Mouse (Mus musculus): Measurements from ENCODE around the gene Dapk2. TPM values are rescaled to one million over a fixed set of nuclear protein-coding genes. Genes with fewer than 3 reads are reported as not detected.

Dapk2 gene
- polyA plus RNA-seq, 1 experiment from 2014 or later, result 0.78 TPM

DNA sequence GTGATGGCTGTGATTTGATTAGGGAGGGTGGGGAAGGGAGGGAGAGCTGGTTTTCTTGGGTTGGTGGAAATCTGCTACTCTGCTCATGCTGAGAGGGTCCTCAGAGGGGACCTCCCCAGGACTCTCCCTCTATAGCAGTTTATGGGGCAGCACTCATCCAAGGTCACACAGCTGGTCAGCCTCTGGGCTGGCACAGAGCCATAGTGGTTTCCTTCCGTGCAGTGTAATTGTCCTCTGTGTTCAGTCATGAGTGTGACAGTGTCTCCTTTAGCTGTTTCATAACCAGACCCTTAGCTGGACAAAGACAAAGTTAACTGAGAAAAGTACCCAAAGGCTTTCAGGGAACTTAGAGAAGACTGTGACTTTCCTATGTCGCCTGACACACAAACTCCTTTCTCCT, 103.7 kb downstream of the Dapk2 start:
- H3K9me3 ChIP-seq (ENCODE audit: control insufficient read depth, low read length), result no peaks in the 10 kb centered on the region
- H3K36me3 ChIP-seq (ENCODE audit: control insufficient read depth, insufficient read depth, low read length), result no peaks in the 10 kb centered on the region
- no peak for DNase-seq
- WGBS, result 79% methylated on average over 2 of the region's 2 CpGs
- H3K4me1 ChIP-seq (ENCODE audit: control insufficient read depth, insufficient read depth, low read length), result no peaks in the 10 kb centered on the region
- H3K27me3 ChIP-seq (ENCODE audit: control insufficient read depth, insufficient read depth, low read length), result no peaks in the 10 kb centered on the region
- H3K27ac ChIP-seq (replicated peaks; ENCODE audit: low read depth, low read length), result no peak overlapping the region
- no peak overlapping the region for H3K4me3 ChIP-seq (replicated peaks; ENCODE audit: low read depth, low read length)
- H3K4me2 ChIP-seq (ENCODE audit: low read length), result no peak overlapping the region
- no peak overlapping the region for H3K9ac ChIP-seq (replicated peaks; ENCODE audit: low read length)
- no peak for ATAC-seq (ENCODE audit: low FRiP score, low TSS enrichment)

DNA sequence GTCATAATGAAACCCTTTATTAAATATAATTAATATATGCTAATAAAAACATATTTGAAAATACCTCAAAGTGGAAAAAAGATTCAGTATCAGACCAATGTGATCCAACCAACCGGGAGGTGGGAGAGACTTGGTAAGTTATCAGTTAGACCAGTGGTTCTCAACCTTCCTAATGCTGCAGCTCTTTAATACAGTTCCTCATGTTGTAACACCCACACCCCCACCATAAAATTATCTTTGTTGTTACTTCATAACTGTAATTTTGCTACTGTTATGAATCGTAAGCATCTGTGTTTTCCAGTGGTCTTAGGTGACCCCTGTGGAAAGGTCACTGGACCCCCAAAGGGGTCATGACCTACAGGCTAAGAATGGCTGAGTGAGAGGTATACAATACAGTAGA, 105.7 kb downstream of the Dapk2 start:
- H3K4me3 ChIP-seq (replicated peaks; ENCODE audit: low read depth, low read length), result no peak overlapping the region
- H3K27me3 ChIP-seq (ENCODE audit: control insufficient read depth, insufficient read depth, low read length), result no peaks in the 10 kb centered on the region
- H3K9ac ChIP-seq (replicated peaks; ENCODE audit: low read length), result no peak overlapping the region
- ATAC-seq (ENCODE audit: low FRiP score, low TSS enrichment), result no peak
- DNase-seq, result no peak
- WGBS, result 92% methylated on average over 2 of the region's 2 CpGs
- no peaks in the 10 kb centered on the region for H3K4me1 ChIP-seq (ENCODE audit: control insufficient read depth, insufficient read depth, low read length)
- H3K27ac ChIP-seq (replicated peaks; ENCODE audit: low read depth, low read length), result no peak overlapping the region
- no peaks in the 10 kb centered on the region for H3K9me3 ChIP-seq (ENCODE audit: control insufficient read depth, low read length)
- H3K36me3 ChIP-seq (ENCODE audit: control insufficient read depth, insufficient read depth, low read length), result no peaks in the 10 kb centered on the region
- H3K4me2 ChIP-seq (ENCODE audit: low read length), result no peak overlapping the region

DNA sequence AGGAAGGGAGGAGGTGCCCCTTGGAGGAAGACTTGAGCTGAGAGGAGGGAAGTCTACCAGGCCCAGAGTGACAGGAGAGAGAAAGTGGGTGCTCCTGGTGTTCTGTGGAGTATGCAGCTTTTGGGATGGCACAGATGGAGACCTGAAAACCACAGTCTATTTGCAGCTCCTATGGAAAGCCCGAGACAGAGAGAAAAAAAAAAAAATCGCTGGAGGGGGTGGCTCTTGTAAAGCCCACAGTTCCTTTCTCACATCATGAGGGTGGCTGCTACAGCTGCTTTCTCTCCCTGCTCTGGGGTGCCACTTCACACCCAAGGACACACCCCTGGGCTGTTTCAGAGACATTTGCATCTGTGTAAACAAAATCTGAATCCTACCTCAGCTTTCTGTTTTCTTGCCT, 107.6 kb downstream of the Dapk2 start:
- DNase-seq, result no peak
- Histone ChIP-seq H3K36me3 (ENCODE audit: control insufficient read depth, insufficient read depth, low read length) (no peaks in the 10 kb centered on the region), H3K27me3 (ENCODE audit: control insufficient read depth, insufficient read depth, low read length) (no peaks in the 10 kb centered on the region), H3K4me2 (ENCODE audit: low read length) (no peak overlapping the region), H3K27ac (replicated peaks; ENCODE audit: low read depth, low read length) (no peak overlapping the region), H3K4me3 (replicated peaks; ENCODE audit: low read depth, low read length) (no peak overlapping the region), H3K4me1 (ENCODE audit: control insufficient read depth, insufficient read depth, low read length) (no peaks in the 10 kb centered on the region), H3K9me3 (ENCODE audit: control insufficient read depth, low read length) (no peaks in the 10 kb centered on the region), H3K9ac (replicated peaks; ENCODE audit: low read length) (no peak overlapping the region)
- 66% methylated on average over 2 of the region's 2 CpGs for WGBS
- no peak for ATAC-seq (ENCODE audit: low FRiP score, low TSS enrichment)

DNA sequence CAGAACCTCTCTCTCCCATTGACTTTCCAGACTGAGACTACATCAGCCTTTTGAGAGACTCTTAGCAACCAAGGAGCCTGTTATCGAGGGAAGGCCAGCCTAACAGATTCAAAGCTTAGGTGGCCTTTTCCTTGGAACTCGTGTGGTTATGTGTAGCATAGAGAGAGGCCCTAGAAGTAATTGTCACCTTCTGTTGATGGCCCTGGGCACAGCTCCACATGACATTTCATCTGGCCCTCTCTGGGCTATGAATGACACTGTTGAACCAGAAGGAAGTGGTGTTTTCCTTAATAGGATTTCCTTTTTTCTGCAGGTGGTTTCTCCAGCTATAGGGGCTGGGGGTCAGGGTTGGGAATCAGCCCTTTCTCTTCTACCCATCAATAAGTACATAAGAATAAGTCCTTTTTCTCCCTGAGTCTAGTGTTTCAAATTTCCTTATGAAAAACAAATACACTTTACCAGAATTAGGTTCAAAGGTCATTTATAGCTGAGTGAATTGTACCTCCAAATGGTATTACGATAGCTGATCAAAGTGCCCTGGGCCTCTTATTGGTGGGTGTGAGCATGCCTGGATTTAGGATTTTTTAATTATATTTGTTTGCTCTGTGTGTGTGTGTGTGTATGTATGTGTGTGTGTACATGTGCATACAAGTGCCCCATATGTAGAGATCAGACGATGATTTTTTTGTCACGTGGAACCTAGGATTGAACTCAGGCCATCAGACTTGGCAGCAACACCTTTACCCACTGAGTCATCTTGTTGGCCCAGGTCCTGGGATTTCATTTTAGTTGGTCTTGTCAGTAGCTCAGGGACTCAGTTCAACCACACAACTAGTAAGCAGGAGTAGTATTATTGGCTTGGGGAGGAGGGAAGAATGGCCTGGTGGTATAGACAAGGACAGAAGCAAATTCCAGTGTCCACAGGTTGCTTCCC, 108.5 kb downstream of the Dapk2 start:
- Histone ChIP-seq H3K27ac (replicated peaks; ENCODE audit: low read depth, low read length) (no peak overlapping the region), H3K9ac (replicated peaks; ENCODE audit: low read length) (no peak overlapping the region), H3K4me2 (ENCODE audit: low read length) (no peak overlapping the region), H3K9me3 (ENCODE audit: control insufficient read depth, low read length) (no peaks in the 10 kb centered on the region), H3K36me3 (ENCODE audit: control insufficient read depth, insufficient read depth, low read length) (no peaks in the 10 kb centered on the region), H3K27me3 (ENCODE audit: control insufficient read depth, insufficient read depth, low read length) (no peaks in the 10 kb centered on the region), H3K4me3 (replicated peaks; ENCODE audit: low read depth, low read length) (no peak overlapping the region), H3K4me1 (ENCODE audit: control insufficient read depth, insufficient read depth, low read length) (no peaks in the 10 kb centered on the region)
- DNase-seq (no peak), ATAC-seq (ENCODE audit: low FRiP score, low TSS enrichment) (no peak)
- WGBS, result 74% methylated on average over 5 of the region's 5 CpGs

DNA sequence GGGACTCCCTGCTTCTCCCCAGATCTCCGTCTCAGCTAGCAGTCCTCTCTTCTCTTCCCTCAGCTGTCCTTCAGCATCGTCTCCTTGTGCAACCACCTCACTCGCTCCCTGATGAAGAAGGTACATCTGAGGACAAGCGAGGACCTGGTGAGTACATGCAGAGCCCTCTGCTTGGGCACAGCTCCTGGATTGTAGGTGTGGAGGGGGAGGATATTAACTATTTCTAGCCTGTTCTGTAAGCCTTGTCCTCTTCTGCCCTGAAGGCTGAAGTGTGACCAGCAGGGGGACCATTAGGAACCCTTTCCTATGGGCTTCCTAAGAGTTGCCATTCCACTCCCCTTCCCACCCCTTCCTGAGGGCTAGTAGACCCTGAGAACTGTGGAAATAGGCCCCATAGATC, 110.8 kb downstream of the Dapk2 start:
- no peak overlapping the region for H3K4me2 ChIP-seq (ENCODE audit: low read length)
- H3K27me3 ChIP-seq (ENCODE audit: control insufficient read depth, insufficient read depth, low read length), result no peaks in the 10 kb centered on the region
- H3K9me3 ChIP-seq (ENCODE audit: control insufficient read depth, low read length), result no peaks in the 10 kb centered on the region
- DNase-seq (no peak), ATAC-seq (ENCODE audit: low FRiP score, low TSS enrichment) (no peak)
- no peak overlapping the region for H3K9ac ChIP-seq (replicated peaks; ENCODE audit: low read length)
- H3K4me1 ChIP-seq (ENCODE audit: control insufficient read depth, insufficient read depth, low read length), result no peaks in the 10 kb centered on the region
- H3K27ac ChIP-seq (replicated peaks; ENCODE audit: low read depth, low read length), result no peak overlapping the region
- no peaks in the 10 kb centered on the region for H3K36me3 ChIP-seq (ENCODE audit: control insufficient read depth, insufficient read depth, low read length)
- H3K4me3 ChIP-seq (replicated peaks; ENCODE audit: low read depth, low read length), result no peak overlapping the region
- 72% methylated on average over 4 of the region's 4 CpGs for WGBS

DNA sequence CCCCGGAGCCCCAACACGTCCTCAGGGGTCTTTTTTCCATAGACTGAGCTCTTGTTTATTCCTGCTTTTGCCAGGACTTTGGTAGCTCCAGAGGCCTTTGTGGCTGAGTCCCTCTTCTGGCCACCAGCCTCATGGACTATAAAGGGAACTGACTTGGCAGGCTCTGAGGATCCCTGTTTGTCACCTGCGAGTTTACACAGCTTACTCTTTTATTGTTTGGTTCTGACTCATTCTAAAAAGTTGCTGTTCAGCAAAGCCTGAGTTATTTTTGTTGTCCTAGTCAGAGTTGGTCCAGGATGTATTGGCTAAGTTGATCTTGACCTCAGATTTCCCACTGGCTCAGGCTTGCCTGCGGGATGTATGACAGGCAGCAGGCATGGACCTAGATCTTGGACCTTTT, 112.0 kb downstream of the Dapk2 start:
- no peak overlapping the region for H3K27ac ChIP-seq (replicated peaks; ENCODE audit: low read depth, low read length)
- no peak overlapping the region for H3K4me3 ChIP-seq (replicated peaks; ENCODE audit: low read depth, low read length)
- 87% methylated on average over 4 of the region's 4 CpGs for WGBS
- ATAC-seq (ENCODE audit: low FRiP score, low TSS enrichment), result no peak
- no peaks in the 10 kb centered on the region for H3K36me3 ChIP-seq (ENCODE audit: control insufficient read depth, insufficient read depth, low read length)
- no peaks in the 10 kb centered on the region for H3K27me3 ChIP-seq (ENCODE audit: control insufficient read depth, insufficient read depth, low read length)
- H3K9me3 ChIP-seq (ENCODE audit: control insufficient read depth, low read length), result no peaks in the 10 kb centered on the region
- H3K9ac ChIP-seq (replicated peaks; ENCODE audit: low read length), result no peak overlapping the region
- peaks cover 7% of the 10 kb centered on the region; the same call in 1 of the 2 replicates for H3K4me1 ChIP-seq (ENCODE audit: control insufficient read depth, insufficient read depth, low read length)
- no peak for DNase-seq
- no peak overlapping the region for H3K4me2 ChIP-seq (ENCODE audit: low read length)

DNA sequence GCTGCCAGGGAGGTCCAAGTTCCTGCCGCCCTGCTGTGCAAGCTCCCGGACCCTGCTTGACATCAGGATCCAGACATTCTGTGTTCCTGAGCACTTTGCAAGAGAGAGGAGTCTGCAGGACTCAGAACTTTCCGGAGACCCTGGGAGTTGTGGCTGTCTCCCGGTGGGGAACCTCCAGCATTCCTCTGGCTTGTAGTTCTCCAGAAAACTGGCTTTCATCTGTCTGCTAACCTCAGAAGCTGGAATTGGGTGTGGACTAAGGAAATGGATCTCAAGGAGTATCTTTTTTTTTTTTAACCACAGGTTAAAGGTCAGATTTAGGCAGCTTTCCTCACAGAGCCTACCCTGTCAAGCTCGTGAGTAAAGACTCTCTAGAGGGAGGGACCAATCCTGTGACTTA, 113.7 kb downstream of the Dapk2 start:
- Histone ChIP-seq H3K27ac (replicated peaks; ENCODE audit: low read depth, low read length) (no peak overlapping the region), H3K9ac (replicated peaks; ENCODE audit: low read length) (no peak overlapping the region), H3K27me3 (ENCODE audit: control insufficient read depth, insufficient read depth, low read length) (no peaks in the 10 kb centered on the region), H3K9me3 (ENCODE audit: control insufficient read depth, low read length) (no peaks in the 10 kb centered on the region), H3K4me3 (replicated peaks; ENCODE audit: low read depth, low read length) (no peak overlapping the region), H3K4me1 (ENCODE audit: control insufficient read depth, insufficient read depth, low read length) (peaks cover 17% of the 10 kb centered on the region), H3K4me2 (ENCODE audit: low read length) (no peak overlapping the region), H3K36me3 (ENCODE audit: control insufficient read depth, insufficient read depth, low read length) (no peaks in the 10 kb centered on the region)
- DNase-seq, result no peak
- 52% methylated on average over 5 of the region's 5 CpGs for WGBS
- no peak for ATAC-seq (ENCODE audit: low FRiP score, low TSS enrichment)

DNA sequence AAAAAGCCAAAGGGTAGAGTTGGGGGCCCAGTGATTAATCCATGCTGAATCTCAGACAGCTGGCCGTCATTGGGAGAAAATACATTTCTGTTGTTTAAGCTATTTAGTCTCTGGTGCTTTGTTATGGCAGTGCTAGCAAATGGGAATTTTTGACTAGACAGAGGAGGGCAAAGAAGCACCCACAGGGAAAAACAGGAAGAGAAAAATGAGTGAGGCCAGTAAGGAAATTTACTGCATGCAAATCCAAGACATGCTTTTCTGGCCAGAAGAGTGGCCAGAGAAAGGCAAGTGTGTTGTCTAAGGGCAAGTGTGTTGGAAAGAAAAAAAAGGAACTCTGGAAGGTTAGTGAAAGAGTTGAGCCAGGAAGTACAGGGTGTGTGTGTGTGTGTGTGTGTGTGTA, 115.6 kb downstream of the Dapk2 start:
- Histone ChIP-seq H3K4me2 (ENCODE audit: low read length) (no peak overlapping the region), H3K4me3 (replicated peaks; ENCODE audit: low read depth, low read length) (no peak overlapping the region), H3K36me3 (ENCODE audit: control insufficient read depth, insufficient read depth, low read length) (no peaks in the 10 kb centered on the region), H3K9me3 (ENCODE audit: control insufficient read depth, low read length) (no peaks in the 10 kb centered on the region), H3K27me3 (ENCODE audit: control insufficient read depth, insufficient read depth, low read length) (no peaks in the 10 kb centered on the region), H3K27ac (replicated peaks; ENCODE audit: low read depth, low read length) (no peak overlapping the region), H3K4me1 (ENCODE audit: control insufficient read depth, insufficient read depth, low read length) (peaks cover 17% of the 10 kb centered on the region), H3K9ac (replicated peaks; ENCODE audit: low read length) (no peak overlapping the region)
- ATAC-seq (ENCODE audit: low FRiP score, low TSS enrichment) (no peak), DNase-seq (no peak)
- 93% methylated on average over 1 of the region's 1 CpGs for WGBS

DNA sequence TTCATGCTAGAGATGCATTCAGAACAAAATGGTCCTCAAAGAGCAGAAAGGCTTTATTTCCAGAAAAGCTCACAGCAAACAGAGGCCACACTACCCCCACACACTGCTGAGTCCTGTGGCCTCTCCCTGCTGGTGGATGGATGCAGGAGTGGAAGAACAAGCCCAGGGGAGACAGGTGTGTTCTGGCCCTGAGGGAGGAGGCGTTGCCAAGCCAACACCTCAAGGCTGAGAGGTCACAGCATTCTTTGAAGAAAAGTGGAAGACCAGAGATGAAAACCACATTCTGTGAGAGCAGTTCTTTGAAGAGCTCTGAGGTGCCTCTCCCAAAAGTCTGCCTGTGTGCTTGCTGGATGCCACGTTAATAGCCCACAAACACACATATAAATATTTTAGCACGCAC, 116.6 kb downstream of the Dapk2 start:
- ATAC-seq (ENCODE audit: low FRiP score, low TSS enrichment) (no peak), DNase-seq (no peak)
- 30% methylated on average over 3 of the region's 3 CpGs for WGBS
- Histone ChIP-seq H3K27me3 (ENCODE audit: control insufficient read depth, insufficient read depth, low read length) (no peaks in the 10 kb centered on the region), H3K9me3 (ENCODE audit: control insufficient read depth, low read length) (no peaks in the 10 kb centered on the region), H3K4me2 (ENCODE audit: low read length) (peak overlapping the region; percentile 49; the same call in 1 of the 2 replicates), H3K4me3 (replicated peaks; ENCODE audit: low read depth, low read length) (no peak overlapping the region), H3K36me3 (ENCODE audit: control insufficient read depth, insufficient read depth, low read length) (no peaks in the 10 kb centered on the region), H3K27ac (replicated peaks; ENCODE audit: low read depth, low read length) (0 out of 2 replicates have a peak overlapping the region, but pooled peaks have one; percentile 16), H3K4me1 (ENCODE audit: control insufficient read depth, insufficient read depth, low read length) (peaks cover 17% of the 10 kb centered on the region), H3K9ac (replicated peaks; ENCODE audit: low read length) (no peak overlapping the region)

Data from midbrain, embryonic 14.5 days (tissue).